Mouse (Mus musculus) forebrain, embryonic 14.5 days (tissue): ENCODE results near the gene Nucb1. TPM values are rescaled to one million over a fixed set of nuclear protein-coding genes. Genes with fewer than 3 reads are reported as not detected.
"Not testable (repeated sequence)": the region's sequence is repeated elsewhere in the genome, so short reads cannot be mapped to it uniquely, and the experiment has no call there.

ENCODE experiments used
- ATAC-seq: fragments of 200-750 bp; cut with Nextera tagmentation; 2 replicates; pipeline ENCODE4 v1.8.0; 2017; ENCODE audit warnings: mild to moderate bottlenecking, moderate library complexity
- DNase-seq: peaks from one replicate; pipeline ENCODE4 v3.0.0-alpha.2; 2015; ENCODE audit warnings: low spot score
- H3K27ac ChIP-seq: fragments of 300-500 bp; sonication (generic); 2 replicates; pipeline ENCODE4 v1.5.1; 2014; ENCODE audit warnings: low read depth, mild to moderate bottlenecking, control low read depth, low read length, moderate library complexity
- H3K27me3 ChIP-seq: fragments of 300-500 bp; sonication (generic); replicated peaks from 2 replicates; pipeline ENCODE4 v1.6.1; 2014; ENCODE audit warnings: low read length, control low read depth, mixed read lengths; ENCODE audit not compliant: control insufficient read depth, insufficient read depth
- H3K36me3 ChIP-seq: fragments of 300-500 bp; sonication (generic); 2 replicates; pipeline ENCODE4 v1.6.1; 2014; ENCODE audit warnings: low read length, control low read depth; ENCODE audit not compliant: control insufficient read depth, insufficient read depth
- H3K4me1 ChIP-seq: fragments of 300-500 bp; sonication (generic); 2 replicates; pipeline ENCODE4 v1.6.1; 2014; ENCODE audit warnings: antibody characterized with exemption, low read length, control low read depth; ENCODE audit not compliant: control insufficient read depth, insufficient read depth
- H3K4me2 ChIP-seq: fragments of 300-500 bp; sonication (generic); 2 replicates; pipeline ENCODE4 v1.6.1; 2014; ENCODE audit warnings: mild to moderate bottlenecking, control low read depth, low read length
- H3K4me3 ChIP-seq: fragments of 300-500 bp; sonication (generic); 2 replicates; pipeline ENCODE4 v1.5.1; 2014; ENCODE audit warnings: low read depth, low read length, control low read depth
- H3K9ac ChIP-seq: fragments of 300-500 bp; sonication (generic); 2 replicates; pipeline ENCODE4 v1.6.1; 2014; ENCODE audit warnings: mild to moderate bottlenecking, low read length, control low read depth, moderate library complexity
- H3K9me3 ChIP-seq: fragments of 300-500 bp; sonication (generic); replicated peaks from 2 replicates; pipeline ENCODE4 v1.6.1; 2016; ENCODE audit warnings: low read length, control low read depth, mixed read lengths; ENCODE audit not compliant: control insufficient read depth
- WGBS: fragments of 180-500 bp; shearing (Covaris S2); extraction: QIAGEN DNeasy Blood & Tissue Kit; methylation state at CpG from one replicate; pipeline ENCODE4 v1.1.7; 2014; 5-methylcytosine and 5-hydroxymethylcytosine counted together
- polyA plus RNA-seq: library from polyadenylated mRNA; unstranded; fragments of >200 nt; fragmentation: Nextera tagmentation; extraction: Ambion mirVana; gene quantifications from 2 replicates; pipeline ENCODE4 v1.2.1, GENCODE M21; 2014

Gene Nucb1
- polyA plus RNA-seq, 1 experiment from 2014 or later: 69.0 TPM

DNA sequence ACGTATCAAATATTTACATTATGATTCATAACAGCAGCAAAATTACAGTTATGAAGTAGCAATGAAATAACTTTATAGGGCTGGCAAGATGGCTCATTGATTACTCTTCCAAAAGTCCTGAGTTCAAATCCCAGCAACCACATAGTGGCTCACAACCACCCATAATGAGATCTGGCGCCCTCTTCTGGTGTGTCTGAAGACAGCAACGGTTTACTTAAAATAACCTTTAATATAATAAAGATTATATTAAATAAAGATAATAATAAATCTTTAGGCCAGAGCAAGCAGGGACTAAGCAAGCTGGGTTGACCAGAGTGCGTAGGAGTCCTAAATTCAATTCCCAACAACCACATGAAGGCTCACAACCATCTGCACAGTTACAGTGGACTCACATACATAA lies 47.3 kb downstream of the Nucb1 start:
- H3K9ac ChIP-seq, DNase-seq, ATAC-seq, H3K27me3 ChIP-seq, H3K27ac ChIP-seq, H3K4me2 ChIP-seq, H3K9me3 ChIP-seq, H3K4me3 ChIP-seq: not testable (repeated sequence)
- 77% methylated on average over 4 of the region's 4 CpGs for WGBS
- H3K4me1 ChIP-seq: peaks cover 21% of the 10 kb centered on the region
- peaks cover 51% of the 10 kb centered on the region for H3K36me3 ChIP-seq

DNA sequence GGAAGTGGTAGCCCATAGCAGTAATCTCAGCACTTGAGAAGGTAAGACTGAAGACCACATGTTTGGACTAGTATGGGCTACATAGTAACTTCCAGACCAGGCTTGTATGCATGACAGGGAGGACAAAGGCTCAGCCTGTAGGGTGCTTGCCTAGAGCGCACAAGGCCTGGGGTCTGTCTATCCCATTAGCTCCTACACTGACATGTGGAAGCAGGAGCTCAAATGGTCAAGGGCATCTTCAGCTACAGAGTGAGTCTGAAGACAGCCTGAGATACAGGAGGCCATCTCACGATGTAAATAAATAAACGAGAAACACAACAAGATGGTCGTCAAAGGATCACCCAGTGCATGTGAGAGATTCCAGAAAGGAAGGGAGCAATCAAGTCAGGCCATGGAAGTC lies 47.9 kb downstream of the Nucb1 start:
- Histone ChIP-seq H3K4me2 (no peak overlapping the region), H3K9ac (no peak overlapping the region), H3K9me3 (no peaks in the 10 kb centered on the region), H3K27ac (no peak overlapping the region), H3K36me3 (peaks cover 57% of the 10 kb centered on the region), H3K4me1 (peaks cover 27% of the 10 kb centered on the region), H3K4me3 (no peak overlapping the region), H3K27me3 (no peaks in the 10 kb centered on the region)
- 85% methylated on average over 4 of the region's 4 CpGs for WGBS
- ATAC-seq (no peak), DNase-seq (no peak)

DNA sequence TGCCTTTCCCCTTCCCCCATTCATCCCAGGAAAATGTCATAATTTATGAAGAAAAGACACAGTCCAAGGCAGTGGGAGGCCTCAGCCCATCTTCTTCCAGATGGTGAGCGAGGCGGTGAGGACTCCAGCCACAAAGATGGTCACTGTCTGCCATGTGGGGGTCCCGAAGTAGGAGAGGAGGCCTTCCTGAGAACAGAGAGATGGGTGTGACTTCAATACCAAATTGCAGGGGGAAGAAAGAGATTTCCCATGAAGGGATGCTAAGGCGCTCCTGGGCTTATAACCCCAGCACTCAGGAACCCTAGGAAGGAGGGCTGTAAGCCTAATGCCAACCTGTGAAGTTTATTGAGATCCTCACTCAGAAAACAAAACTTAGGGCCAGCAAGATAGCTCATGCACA lies 48.4 kb downstream of the Nucb1 start:
- peaks cover 32% of the 10 kb centered on the region for H3K4me1 ChIP-seq
- ATAC-seq: no peak
- peaks cover 62% of the 10 kb centered on the region for H3K36me3 ChIP-seq
- H3K9ac ChIP-seq: no peak overlapping the region
- DNase-seq: no peak
- no peak overlapping the region for H3K4me3 ChIP-seq
- H3K9me3 ChIP-seq: no peaks in the 10 kb centered on the region
- H3K27me3 ChIP-seq: no peaks in the 10 kb centered on the region
- no peak overlapping the region for H3K4me2 ChIP-seq
- WGBS: 96% methylated on average over 4 of the region's 4 CpGs
- H3K27ac ChIP-seq: no peak overlapping the region

DNA sequence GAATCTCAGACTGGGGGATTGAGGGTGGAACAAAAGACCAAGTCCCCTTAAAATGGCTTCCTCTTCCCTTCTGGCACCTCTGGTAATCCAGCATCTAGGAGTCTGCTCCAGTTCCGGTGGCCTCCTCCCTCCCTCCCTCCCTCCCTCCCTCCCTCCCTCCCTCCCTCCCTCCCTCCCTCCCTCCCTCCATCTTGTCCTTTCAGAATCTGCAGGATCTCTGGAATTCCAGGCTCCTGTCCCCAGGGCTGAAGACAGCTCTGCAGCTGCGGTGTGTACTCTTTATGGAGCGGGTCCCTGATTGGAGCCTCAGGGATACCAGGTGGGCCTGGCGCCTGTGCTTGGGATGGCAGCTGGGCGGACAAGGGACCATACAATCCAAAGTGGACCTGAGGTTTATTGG lies 48.9 kb downstream of the Nucb1 start:
- ATAC-seq (no peak), DNase-seq (no peak)
- Histone ChIP-seq H3K9me3 (no peaks in the 10 kb centered on the region), H3K36me3 (peaks cover 64% of the 10 kb centered on the region), H3K4me3 (no peak overlapping the region), H3K4me2 (no peak overlapping the region), H3K9ac (no peak overlapping the region), H3K4me1 (peaks cover 33% of the 10 kb centered on the region), H3K27ac (peak overlapping the region; percentile 98; the same call in 1 of the 2 replicates), H3K27me3 (no peaks in the 10 kb centered on the region)
- WGBS: 65% methylated on average over 5 of the region's 5 CpGs

DNA sequence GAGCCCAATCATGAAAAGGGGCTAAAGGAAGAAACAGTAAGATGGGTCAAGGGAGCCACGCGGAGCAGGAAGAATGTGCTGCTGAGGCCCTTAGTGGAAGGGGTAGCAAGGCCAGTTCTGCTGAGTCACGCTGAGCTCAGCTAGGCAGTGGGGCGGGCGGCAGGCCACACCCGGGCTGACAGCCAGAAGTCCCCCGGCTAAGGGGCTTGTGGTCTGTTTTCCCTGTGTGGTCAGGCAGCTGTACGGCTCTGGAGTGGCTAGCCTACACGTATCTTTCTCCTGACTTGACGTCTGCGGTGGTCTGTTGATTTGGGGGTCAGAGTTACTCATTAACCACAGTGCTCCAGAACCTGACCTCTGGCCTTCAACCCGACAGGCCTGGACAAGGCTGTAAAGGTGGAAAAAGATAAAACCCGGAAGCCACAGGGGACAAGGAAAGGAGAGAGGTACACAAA lies 49.3 kb downstream of the Nucb1 start:
- H3K27me3 ChIP-seq: no peaks in the 10 kb centered on the region
- peak overlapping the region; percentile 98; the same call in 1 of the 2 replicates for H3K27ac ChIP-seq
- no peak overlapping the region; the same call in 1 of the 2 replicates for H3K9ac ChIP-seq
- DNase-seq (no peak), ATAC-seq (no peak)
- 62% methylated on average over 13 of the region's 13 CpGs for WGBS
- H3K4me2 ChIP-seq: peak overlapping the region; percentile 52
- H3K4me1 ChIP-seq: peaks cover 30% of the 10 kb centered on the region
- no peak overlapping the region for H3K4me3 ChIP-seq
- H3K36me3 ChIP-seq: peaks cover 66% of the 10 kb centered on the region
- H3K9me3 ChIP-seq: no peaks in the 10 kb centered on the region

DNA sequence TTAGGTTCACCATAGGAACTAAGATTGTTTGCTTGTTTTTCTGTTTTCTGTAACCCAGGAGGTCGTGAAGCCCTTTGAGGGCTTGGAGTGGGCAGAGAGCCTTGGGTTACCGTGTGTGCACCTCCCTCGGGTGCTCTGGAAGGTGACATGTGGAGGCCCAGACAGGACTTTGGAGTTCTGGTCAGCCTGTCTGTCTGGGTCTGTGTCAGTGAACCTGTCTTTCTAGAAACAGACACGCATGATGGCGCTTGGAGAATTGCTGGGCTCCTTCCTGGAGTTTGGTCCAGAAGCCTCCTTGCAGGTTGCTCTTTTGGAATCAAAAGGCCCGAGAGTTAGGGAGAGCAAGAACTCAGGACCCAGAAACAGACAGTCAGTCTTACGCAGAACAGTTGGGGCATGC lies 49.8 kb downstream of the Nucb1 start:
- 83% methylated on average over 7 of the region's 7 CpGs for WGBS
- Histone ChIP-seq H3K27me3 (no peaks in the 10 kb centered on the region), H3K36me3 (peaks cover 70% of the 10 kb centered on the region), H3K9me3 (no peaks in the 10 kb centered on the region), H3K27ac (peak overlapping the region; percentile 98), H3K4me3 (peak overlapping the region; percentile 80), H3K9ac (peak overlapping the region; percentile 45), H3K4me1 (peaks cover 25% of the 10 kb centered on the region), H3K4me2 (peak overlapping the region; percentile 52)
- DNase-seq (no peak), ATAC-seq (no peak)

DNA sequence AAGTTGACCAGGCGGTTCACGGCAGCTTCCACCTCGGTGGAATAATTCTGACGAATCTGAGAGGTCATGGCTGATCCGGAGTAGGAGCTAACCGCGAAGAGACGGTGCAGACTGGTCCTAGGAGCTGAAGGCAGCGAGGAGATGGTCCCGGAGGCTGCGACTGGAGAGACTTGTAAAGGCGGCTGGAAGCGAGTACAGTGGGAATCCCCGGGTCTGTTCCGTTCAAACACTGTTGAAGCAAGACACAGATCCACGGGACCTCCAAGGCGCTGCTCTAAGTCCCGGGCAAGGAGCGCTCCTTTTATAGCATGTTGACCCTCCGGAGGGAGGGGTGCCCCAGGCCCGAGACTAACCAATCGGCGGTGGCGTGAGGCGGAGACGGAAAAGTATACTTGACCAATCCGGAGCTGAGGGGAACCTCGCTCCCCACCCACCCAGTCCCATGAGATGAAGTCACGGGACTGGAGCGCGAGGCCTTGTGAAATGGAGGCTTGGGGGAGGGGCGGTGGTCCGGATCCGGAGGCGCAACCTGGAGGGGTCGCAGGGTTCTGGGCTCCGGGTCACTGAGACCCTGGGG lies 50.6 kb downstream of the Nucb1 start, which contains the start of gene Ftl1:
Gene Ftl1, minus strand, starts transcription at position 321 of the 577 bp plus-strand sequence.
- Histone ChIP-seq H3K27ac (peak within 1 kb of the TSS; percentile 98), H3K4me1 (peaks cover 24% of the 10 kb centered on the region), H3K4me3 (peak within 1 kb of the TSS; percentile 80), H3K36me3 (peaks cover 70% of the 10 kb centered on the region), H3K4me2 (peak within 1 kb of the TSS; percentile 83), H3K9ac (peak within 1 kb of the TSS; percentile 94)
- not testable (repeated sequence) for H3K9me3 ChIP-seq, H3K27me3 ChIP-seq
- WGBS: under 1% methylated on average over 30 of the region's 37 CpGs
- DNase-seq (peak; percentile 100), ATAC-seq (peak; percentile 97)

DNA sequence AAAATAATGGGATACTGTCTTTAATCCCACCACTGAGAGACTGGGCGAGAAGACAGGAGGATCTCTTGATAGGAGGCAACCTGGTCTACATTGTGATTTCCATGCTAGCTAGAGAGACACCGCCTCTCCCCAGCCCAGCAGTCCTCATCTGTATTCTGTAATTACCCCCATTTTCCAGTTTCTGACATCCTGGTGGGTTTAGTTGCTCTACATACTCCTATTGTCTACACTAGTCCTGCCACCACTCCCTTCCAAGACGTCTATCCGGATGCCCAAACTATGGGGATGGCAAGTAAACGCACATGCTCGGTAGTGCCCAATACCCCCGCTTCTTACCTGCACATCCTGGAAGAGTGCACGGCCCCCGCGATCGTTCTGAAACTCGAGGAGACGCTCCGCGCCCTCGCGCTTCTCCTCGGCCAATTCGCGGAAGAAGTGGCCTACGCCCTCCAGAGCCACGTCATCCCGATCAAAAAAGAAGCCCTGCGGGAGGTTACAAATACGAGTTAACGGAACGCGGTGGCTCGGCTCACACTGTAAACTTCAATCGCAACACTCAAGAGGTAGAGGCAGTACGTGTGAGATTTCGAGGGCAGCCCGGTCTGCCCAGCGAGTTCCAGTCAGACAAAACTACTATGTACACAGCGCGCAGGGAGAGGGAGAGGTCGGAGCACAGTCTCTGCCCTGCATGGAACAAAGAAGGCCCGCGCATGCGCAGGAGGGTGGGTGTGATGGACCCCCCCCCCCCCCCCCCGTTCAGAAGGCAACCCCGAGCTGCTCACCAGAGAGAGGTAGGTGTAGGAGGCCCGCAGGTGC lies 51.2 kb downstream of the Nucb1 start:
- Histone ChIP-seq H3K4me2 (peak overlapping the region; percentile 83), H3K9ac (peak overlapping the region; percentile 94), H3K36me3 (peaks cover 70% of the 10 kb centered on the region), H3K27me3 (no peaks in the 10 kb centered on the region), H3K9me3 (no peaks in the 10 kb centered on the region), H3K4me3 (peak overlapping the region; percentile 80), H3K4me1 (peaks cover 24% of the 10 kb centered on the region), H3K27ac (peak overlapping the region; percentile 98)
- WGBS: under 1% methylated on average over 39 of the region's 43 CpGs
- DNase-seq: peak; percentile 89
- peak; percentile 77 for ATAC-seq
